Mouse (Mus musculus) activated CD4-positive, CD25-positive, alpha-beta regulatory T cell, adult 9 weeks (primary cell): Measurements from ENCODE around the gene Myo18a. TPM values are rescaled to one million over a fixed set of nuclear protein-coding genes. Genes with fewer than 3 reads are reported as not detected.

Source experiments
- polyA plus RNA-seq: library from polyadenylated mRNA; unstranded; fragments of 100-300 nt; shearing (Covaris generic); gene quantifications from one replicate; pipeline ENCODE4 v1.2.1, GENCODE M21; 2017

Myo18a gene
- 79.3 TPM for polyA plus RNA-seq

GRCm38 (mm10) chr11:77762783-77763672 lies at the start of gene Myo18a:
Gene Myo18a, plus strand, starts transcription at chr11:77763246.

DNA sequence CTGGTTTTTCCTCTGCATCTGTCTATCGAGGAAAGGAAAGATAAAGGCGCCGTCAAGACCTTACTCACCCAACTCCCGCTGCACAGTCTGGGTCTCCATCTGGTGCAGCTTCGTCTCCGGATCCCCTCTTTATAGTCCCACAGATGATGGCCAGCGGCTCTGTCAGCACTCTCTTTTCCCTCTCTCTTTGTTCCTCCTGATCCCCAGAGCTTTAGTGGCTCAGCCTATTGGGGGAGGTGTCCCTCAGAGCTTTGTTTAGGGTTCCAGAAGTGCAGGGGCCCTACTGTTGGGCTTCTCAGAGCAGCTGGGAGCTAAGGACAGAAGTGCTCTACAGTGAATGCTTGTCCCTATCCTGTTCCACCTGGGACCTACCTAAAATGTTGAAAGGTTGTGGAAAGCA lies 37.9 kb upstream of the Myo18a start, which contains the start of gene Cryba1:
Cryba1 (minus strand) TSS at position 101 of the 400 bp plus-strand sequence.

GRCm38 (mm10) chr11:77787707-77788106 lies 24.7 kb downstream of the Myo18a start, which contains the start of gene Gm10277:
Gene Gm10277, minus strand, starts transcription at chr11:77787747.

GRCm38 (mm10) chr11:77893787-77894718 lies 131.0 kb downstream of the Myo18a start, which contains the start of gene Pipox:
Gene Pipox, minus strand, starts transcription at chr11:77894096.

Other genes with a start within 250 kb of the Myo18a start
- gene Abhd15, start 248.1 kb upstream of the Myo18a start, polyA plus RNA-seq, result 1.6 TPM
- 20.7 TPM for gene Trp53i13, start 247.3 kb upstream of the Myo18a start, polyA plus RNA-seq
- not detected for gene Gm10392, start 244.0 kb upstream of the Myo18a start, polyA plus RNA-seq
- 6.2 TPM for gene Taok1, start 155.4 kb upstream of the Myo18a start, polyA plus RNA-seq
- gene Nufip2, start 77.1 kb upstream of the Myo18a start, polyA plus RNA-seq, result 82.9 TPM
- gene Cryba1, start 38.0 kb upstream of the Myo18a start, polyA plus RNA-seq, result not detected
- gene Gm10277, start 24.5 kb downstream of the Myo18a start, polyA plus RNA-seq, result 0.40 TPM
- 1.2 TPM for gene Pipox, start 130.8 kb downstream of the Myo18a start, polyA plus RNA-seq
- not detected for gene Sez6, start 167.6 kb downstream of the Myo18a start, polyA plus RNA-seq
- gene Phf12, start 219.5 kb downstream of the Myo18a start, polyA plus RNA-seq, result 24.3 TPM